In genomic region chr10:17003123-17003849, GRCm38 (mm10) we compare ENCODE assay signal across 15 mouse cellular contexts.
DNase-seq lines count a peak whose midpoint lies in the region; ATAC-seq and TF ChIP-seq lines count a peak whose summit lies in the region.
"Had no signal": no experiment of that assay in that cellular context is flagged by ENCODE, and none has a peak within 500 bp of the region (broad histone marks: within the 10 kb centered on the region; RNA-seq: fewer than 3 reads in every experiment).

No protein-coding gene starts in this region.

- H3K4me2 ChIP-seq in embryonic facial prominence, embryonic 14.5 days (ENCODE audit: low read depth, low read length), result no peak overlapping the region
- H3K4me2 ChIP-seq in kidney, embryonic 16.5 days (replicated peaks; ENCODE audit: low read depth, low read length), result no peak overlapping the region
- H3K4me2 ChIP-seq: hindbrain, embryonic 12.5 days had no signal

- H3K9ac ChIP-seq in embryonic facial prominence, embryonic 14.5 days (ENCODE audit: low read depth, low read length), result no peak overlapping the region
- no peak overlapping the region for H3K9ac ChIP-seq in liver, adult 2 months (ENCODE audit: low read depth, low read length)
- no peak overlapping the region for H3K9ac ChIP-seq in MEL (ENCODE audit: control insufficient read depth, low read depth, low read length, poor library complexity, severe bottlenecking)
- H3K9ac ChIP-seq in kidney, embryonic 16.5 days (replicated peaks; ENCODE audit: low read length), result no peak overlapping the region
- H3K9ac ChIP-seq: hindbrain, embryonic 12.5 days; liver, postnatal 0 days had no signal

- no peaks in the 10 kb centered on the region for H3K9me3 ChIP-seq in embryonic facial prominence, embryonic 14.5 days (ENCODE audit: control insufficient read depth, low read length)
- no peaks in the 10 kb centered on the region for H3K9me3 ChIP-seq in embryonic facial prominence, embryonic 10.5 days
- H3K9me3 ChIP-seq in MEL (replicated peaks; ENCODE audit: insufficient read depth, low read length), result no peaks in the 10 kb centered on the region
- H3K9me3 ChIP-seq in kidney, embryonic 16.5 days (ENCODE audit: low read length), result no peaks in the 10 kb centered on the region
- H3K9me3 ChIP-seq: hindbrain, embryonic 12.5 days had no signal

- no peak for TF ChIP-seq POLR2A in liver, adult 2 months (IDR thresholded peaks at IDR 0.05; ENCODE audit: extremely low read depth, insufficient read depth, low read length)
- no peak for TF ChIP-seq POLR2A in MEL (IDR thresholded peaks at IDR 0.05; ENCODE audit: control insufficient read depth in 1 of 2, insufficient read depth in 1 of 2, low read depth in 1 of 2, low read length in 2 of 2, poor library complexity in 1 of 2)

- DNase-seq in embryonic facial prominence, embryonic 14.5 days (ENCODE audit: low spot score), result peak; percentile 70
- no peak for DNase-seq in embryonic facial prominence, embryonic 10.5 days (ENCODE audit: low spot score)
- DNase-seq in liver, adult 2 months (ENCODE audit: extremely low read depth, low read depth, low spot score), result peak; percentile 5
- no peak for DNase-seq in liver
- DNase-seq in MEL (ENCODE audit: low read depth, low spot score), result peak; percentile 72
- DNase-seq in right cerebral cortex, postnatal 25 days, result no peak
- no peak for DNase-seq in heart, adult 18-20 months
- DNase-seq: adrenal gland, postnatal 14 days; cerebellum, postnatal 14 days; layer of hippocampus, adult 9-11 months; liver, postnatal 0 days; right cerebral cortex, adult 18-20 months had no signal

- ATAC-seq in embryonic facial prominence, embryonic 14.5 days (ENCODE audit: low read depth), result no peak
- ATAC-seq in kidney, embryonic 16.5 days (ENCODE audit: low FRiP score, low TSS enrichment), result no peak
- ATAC-seq: intestine, embryonic 16.5 days; liver, postnatal 0 days had no signal

- WGBS in embryonic facial prominence, embryonic 14.5 days, result 65% methylated on average over 4 of the region's 4 CpGs
- WGBS in embryonic facial prominence, embryonic 10.5 days, result 82% methylated on average over 4 of the region's 4 CpGs
- WGBS in liver, adult 2 months, result 56% methylated on average over 4 of the region's 4 CpGs
- WGBS in kidney, embryonic 16.5 days, result 43% methylated on average over 4 of the region's 4 CpGs

- H3K4me1 ChIP-seq in embryonic facial prominence, embryonic 14.5 days (ENCODE audit: control insufficient read depth, insufficient read depth, low read length), result no peaks in the 10 kb centered on the region
- no peaks in the 10 kb centered on the region for H3K4me1 ChIP-seq in embryonic facial prominence, embryonic 10.5 days
- H3K4me1 ChIP-seq in liver, adult 2 months (ENCODE audit: control insufficient read depth, insufficient read depth, low read length), result no peaks in the 10 kb centered on the region; the same call in 1 of the 2 replicates
- 0 out of 4 replicates have a peak, but pooled peaks cover 3 to 4% of the 10 kb centered on the region in 2 experiments for H3K4me1 ChIP-seq in MEL (ENCODE audit: control insufficient read depth in 1 of 2, insufficient read depth in 2 of 2, low read length in 2 of 2)
- peaks cover 3% of the 10 kb centered on the region; the same call in 1 of the 2 replicates for H3K4me1 ChIP-seq in kidney, embryonic 16.5 days (ENCODE audit: insufficient read depth, low read length)
- H3K4me1 ChIP-seq: hindbrain, embryonic 12.5 days had no signal

- peak; percentile 60 to 71 for TF ChIP-seq EP300 in MEL (IDR thresholded peaks at IDR 0.05; ENCODE audit: low read depth in 1 of 2, low read length in 2 of 2)

- no peak for TF ChIP-seq CTCF in liver, adult 2 months (IDR thresholded peaks at IDR 0.05; ENCODE audit: low read depth, low read length)
- no peak for TF ChIP-seq CTCF in MEL (IDR thresholded peaks at IDR 0.05 in 2 of 3, conservative IDR thresholded peaks at IDR 0.05 in 1 of 3; ENCODE audit: control insufficient read depth in 1 of 3, insufficient read depth in 1 of 3, low read depth in 2 of 3, low read length in 3 of 3, poor library complexity in 1 of 3, severe bottlenecking in 1 of 3)

- no peak for TF ChIP-seq RAD21 in MEL (IDR thresholded peaks at IDR 0.05; ENCODE audit: low read depth, low read length)

- H3K27ac ChIP-seq in embryonic facial prominence, embryonic 14.5 days (replicated peaks; ENCODE audit: low read depth, low read length), result no peak overlapping the region
- H3K27ac ChIP-seq in embryonic facial prominence, embryonic 10.5 days (replicated peaks), result no peak overlapping the region
- no peak overlapping the region for H3K27ac ChIP-seq in liver, adult 2 months (replicated peaks; ENCODE audit: insufficient read depth, low read depth, low read length)
- no peak overlapping the region for H3K27ac ChIP-seq in MEL (ENCODE audit: control insufficient read depth, low read depth, low read length)
- H3K27ac ChIP-seq in kidney, embryonic 16.5 days (ENCODE audit: low read length), result peak overlapping the region; percentile 52
- H3K27ac ChIP-seq: hindbrain, embryonic 12.5 days had no signal

- no peak overlapping the region for H3K4me3 ChIP-seq in embryonic facial prominence, embryonic 14.5 days (ENCODE audit: low read depth, low read length)
- H3K4me3 ChIP-seq in embryonic facial prominence, embryonic 10.5 days, result no peak overlapping the region
- H3K4me3 ChIP-seq in liver, adult 2 months (ENCODE audit: insufficient read depth, low read depth, low read length), result no peak overlapping the region
- H3K4me3 ChIP-seq in MEL (ENCODE audit: control insufficient read depth in 1 of 2, insufficient read depth in 1 of 2, low read depth in 2 of 2, low read length in 2 of 2), result no peak overlapping the region
- no peak overlapping the region for H3K4me3 ChIP-seq in kidney, embryonic 16.5 days (ENCODE audit: low read length)
- H3K4me3 ChIP-seq: hindbrain, embryonic 12.5 days had no signal

- no peaks in the 10 kb centered on the region for H3K79me2 ChIP-seq in liver, adult 2 months (ENCODE audit: control insufficient read depth, insufficient read depth, low read length)
- no peaks in the 10 kb centered on the region for H3K79me2 ChIP-seq in MEL (ENCODE audit: control insufficient read depth, insufficient read depth, low read length, poor library complexity)

- H3K36me3 ChIP-seq in embryonic facial prominence, embryonic 14.5 days (ENCODE audit: control insufficient read depth, insufficient read depth, low read length), result no peaks in the 10 kb centered on the region
- no peaks in the 10 kb centered on the region for H3K36me3 ChIP-seq in embryonic facial prominence, embryonic 10.5 days (replicated peaks)
- H3K36me3 ChIP-seq in liver, adult 2 months (ENCODE audit: control insufficient read depth, insufficient read depth, low read length), result no peaks in the 10 kb centered on the region
- H3K36me3 ChIP-seq in MEL (ENCODE audit: control insufficient read depth in 1 of 2, insufficient read depth in 2 of 2, low read length in 2 of 2), result peaks cover 0 to 6% of the 10 kb centered on the region in 2 experiments; a peak in 2 of 4 replicates
- no peaks in the 10 kb centered on the region for H3K36me3 ChIP-seq in kidney, embryonic 16.5 days (ENCODE audit: insufficient read depth, low read length)
- H3K36me3 ChIP-seq: hindbrain, embryonic 12.5 days had no signal

- H3K27me3 ChIP-seq in embryonic facial prominence, embryonic 14.5 days (replicated peaks; ENCODE audit: control insufficient read depth, insufficient read depth, low read length), result no peaks in the 10 kb centered on the region
- no peaks in the 10 kb centered on the region for H3K27me3 ChIP-seq in embryonic facial prominence, embryonic 10.5 days (replicated peaks; ENCODE audit: low read depth, poor library complexity, severe bottlenecking)
- no peaks in the 10 kb centered on the region for H3K27me3 ChIP-seq in liver, adult 2 months (ENCODE audit: control insufficient read depth, insufficient read depth, low read length)
- H3K27me3 ChIP-seq in MEL (ENCODE audit: control insufficient read depth in 1 of 2, insufficient read depth in 2 of 2, low read length in 2 of 2), result no peaks in the 10 kb centered on the region
- no peaks in the 10 kb centered on the region for H3K27me3 ChIP-seq in kidney, embryonic 16.5 days (ENCODE audit: insufficient read depth, low read length)
- H3K27me3 ChIP-seq: hindbrain, embryonic 12.5 days had no signal

TF ChIP-seq in MEL, 35 proteins besides CTCF, POLR2A, EP300 and RAD21:
- no peak for TF ChIP-seq ZC3H11A (IDR thresholded peaks at IDR 0.05; ENCODE audit: low read depth, low read length)
- peak; percentile 81 for TF ChIP-seq TCF12 (IDR thresholded peaks at IDR 0.05; ENCODE audit: low read depth, low read length)
- TF ChIP-seq KAT2A (conservative IDR thresholded peaks at IDR 0.05; ENCODE audit: low read depth, low read length), result no peak
- 0 out of 2 replicates have a peak, but pooled peaks have one; percentile 25 for TF ChIP-seq GATA1 (IDR thresholded peaks at IDR 0.05; ENCODE audit: low read depth, low read length)
- TF ChIP-seq GABPA (IDR thresholded peaks at IDR 0.05; ENCODE audit: low read depth, low read length), result no peak
- no peak for TF ChIP-seq ZKSCAN1 (IDR thresholded peaks at IDR 0.05; ENCODE audit: low read depth, low read length)
- no peak for TF ChIP-seq UBTF (IDR thresholded peaks at IDR 0.05; ENCODE audit: borderline replicate concordance, insufficient read depth, low read depth, low read length)
- TF ChIP-seq RCOR1 (IDR thresholded peaks at IDR 0.05; ENCODE audit: low read depth, low read length), result peak; percentile 87
- no peak for TF ChIP-seq POLR2AphosphoS5 (IDR thresholded peaks at IDR 0.05; ENCODE audit: borderline replicate concordance, low read depth, low read length)
- TF ChIP-seq ZNF384 (IDR thresholded peaks at IDR 0.05; ENCODE audit: low read depth, low read length), result no peak
- 0 out of 2 replicates have a peak, but pooled peaks have one; percentile 10 for TF ChIP-seq MEF2A (IDR thresholded peaks at IDR 0.05; ENCODE audit: extremely low read depth, insufficient replicate concordance, low read depth, low read length, poor library complexity, severe bottlenecking)
- TF ChIP-seq MAZ (IDR thresholded peaks at IDR 0.05; ENCODE audit: low read depth, low read length), result no peak
- peak; percentile 45; the same call in 1 of the 2 replicates for TF ChIP-seq ETS1 (IDR thresholded peaks at IDR 0.05; ENCODE audit: low read depth, low read length)

Comparison
In these comparisons a context has a peak if more than half of its experiments do, and no peak if none do; other contexts are left out.
1. DNase-seq: peak in embryonic facial prominence, embryonic 14.5 days (single experiment), liver, adult 2 months (single experiment) and MEL (single experiment); none in embryonic facial prominence, embryonic 10.5 days (single experiment), liver (single experiment), right cerebral cortex, postnatal 25 days (single experiment) and heart, adult 18-20 months (0 of 2).